Mouse (Mus musculus) embryonic fibroblast, embryonic 13.5 days (primary cell): Measurements from ENCODE around the gene Mta3.

Source experiments
- CTCF ChIP-seq: IDR thresholded peaks from 2 replicates; pipeline ENCODE4 v1.5.1; 2011; ENCODE audit warnings: mild to moderate bottlenecking, control low read depth, low read length, moderate library complexity, borderline replicate concordance; ENCODE audit not compliant: insufficient read depth
- POLR2A ChIP-seq: IDR thresholded peaks from 2 replicates; pipeline ENCODE4 v1.6.1; 2011; ENCODE audit warnings: low read depth, mild to moderate bottlenecking, control low read depth, low read length, moderate library complexity

DNA sequence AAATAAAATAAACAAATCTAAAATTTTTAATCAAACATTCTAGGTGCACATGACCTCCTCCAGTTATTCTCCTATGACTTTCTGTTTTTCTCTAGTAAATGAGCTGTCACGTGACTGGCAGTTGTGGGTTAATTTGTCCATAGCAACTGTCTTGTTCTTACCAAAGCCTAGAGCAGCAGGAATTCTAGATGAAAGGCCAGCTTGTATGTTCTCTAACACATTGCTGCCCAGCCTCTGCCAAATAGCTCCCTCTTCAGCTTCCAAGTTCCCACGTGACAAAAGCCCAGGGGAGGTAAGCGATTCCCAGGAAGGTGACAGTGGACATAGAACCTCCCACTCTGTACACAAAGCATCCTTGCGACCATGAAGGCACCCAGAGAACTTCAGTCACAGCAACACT is 128.2 kb downstream of the Mta3 start:
- TF ChIP-seq CTCF (no peak), POLR2A (no peak)
